Mouse (Mus musculus): ENCODE results near the gene Tmprss9. TPM values are rescaled to one million over a fixed set of nuclear protein-coding genes. Genes with fewer than 3 reads are reported as not detected.

Tmprss9 gene
- polyA plus RNA-seq, 1 experiment from 2014 or later, result 0.08 TPM

DNA sequence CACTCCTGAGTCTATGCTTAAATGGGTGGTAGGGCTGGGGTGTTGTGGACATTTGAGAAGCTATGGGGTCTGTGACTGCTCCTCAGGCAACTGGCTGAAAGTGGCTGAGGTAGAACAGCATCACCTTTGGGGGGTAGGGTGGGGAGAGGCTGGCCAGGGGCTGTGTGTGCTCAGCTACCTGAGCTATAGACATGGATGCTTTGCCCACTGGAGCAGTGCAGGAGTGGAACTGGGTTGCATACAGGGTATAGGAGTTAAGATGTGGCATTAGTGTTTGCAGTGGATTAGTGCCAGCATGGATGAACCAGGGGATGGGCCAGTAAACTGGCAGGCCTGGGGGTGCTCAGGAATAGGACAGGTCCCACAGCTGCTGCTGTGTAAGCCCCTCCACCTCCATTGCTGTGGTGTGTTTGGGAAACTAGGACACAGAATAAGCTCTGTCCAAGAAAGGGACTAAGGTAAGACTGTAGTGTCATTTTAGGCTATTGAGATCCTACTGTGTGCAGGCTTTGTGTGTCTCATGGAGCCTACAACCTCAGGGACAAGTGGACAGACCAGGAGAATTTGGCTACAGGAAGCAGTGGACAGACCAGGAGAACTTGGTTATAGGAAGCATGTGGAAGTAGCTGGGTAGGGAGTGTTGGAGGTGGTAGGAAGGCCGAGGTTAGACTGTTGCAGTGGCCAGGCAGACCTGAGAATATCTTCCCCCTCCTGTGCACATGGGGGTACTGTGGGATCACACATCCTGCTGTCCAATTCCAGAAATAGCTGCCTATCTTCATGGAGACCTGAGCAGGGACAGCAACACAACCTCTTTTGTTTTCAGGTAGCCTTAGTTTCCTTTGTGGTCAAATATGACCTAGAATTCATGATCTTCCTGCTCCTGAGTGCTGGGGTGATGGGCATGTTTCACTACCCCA is 42.0 kb upstream of the Tmprss9 start:
- ATAC-seq (ENCODE audit: insufficient number of reproducible peaks, insufficient read depth, low FRiP score, low TSS enrichment, low read depth), result no peak
- H3K36me3 ChIP-seq, result peaks cover 27% of the 10 kb centered on the region
- H3K27ac ChIP-seq, result 0 out of 2 replicates have a peak overlapping the region, but pooled peaks have one; percentile 12
- WGBS, result 73% methylated on average over 1 of the region's 1 CpGs
- peak overlapping the region; percentile 7; the same call in 1 of the 2 replicates for H3K4me3 ChIP-seq (replicated peaks)
- peaks cover 39% of the 10 kb centered on the region for H3K4me1 ChIP-seq (replicated peaks)
- H3K9ac ChIP-seq (replicated peaks), result no peak overlapping the region
- H3K27me3 ChIP-seq, result peaks cover 19% of the 10 kb centered on the region
- peaks cover 4% of the 10 kb centered on the region; the same call in 1 of the 2 replicates for H3K9me3 ChIP-seq
- no peak overlapping the region for H3K4me2 ChIP-seq

DNA sequence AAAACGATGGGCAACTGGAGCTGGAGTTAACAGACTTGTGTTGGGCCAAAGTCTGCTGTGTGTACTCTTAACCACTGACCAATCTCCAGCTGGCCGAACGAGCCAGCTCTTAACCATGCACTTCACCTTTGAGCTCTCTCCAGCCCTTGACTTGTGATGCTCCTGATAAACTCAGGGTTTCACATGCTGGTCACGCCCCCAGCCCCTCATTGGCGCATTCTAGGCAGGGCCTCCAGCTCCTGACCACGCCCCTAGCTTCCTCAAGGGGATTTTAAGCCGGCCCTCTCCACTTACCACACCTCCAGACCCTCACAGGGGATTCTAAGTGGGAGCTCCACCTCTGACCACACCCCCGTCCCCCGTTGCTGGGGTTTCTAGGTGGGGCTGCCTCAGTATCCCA is 40.5 kb upstream of the Tmprss9 start:
- no peak for ATAC-seq (ENCODE audit: insufficient number of reproducible peaks, insufficient read depth, low FRiP score, low TSS enrichment, low read depth)

GRCm38 (mm10) chr10:80832818-80833217 is 38.8 kb upstream of the Tmprss9 start:
- H3K9me3 ChIP-seq, result peaks cover 7% of the 10 kb centered on the region; the same call in 1 of the 2 replicates
- H3K4me1 ChIP-seq (replicated peaks), result peaks cover 43% of the 10 kb centered on the region
- H3K4me3 ChIP-seq (replicated peaks), result no peak overlapping the region
- H3K4me2 ChIP-seq, result no peak overlapping the region
- peaks cover 27% of the 10 kb centered on the region for H3K36me3 ChIP-seq
- 73% methylated on average over 7 of the region's 7 CpGs for WGBS
- H3K27ac ChIP-seq, result no peak overlapping the region
- H3K9ac ChIP-seq (replicated peaks), result no peak overlapping the region
- H3K27me3 ChIP-seq, result peaks cover 51% of the 10 kb centered on the region
- ATAC-seq (ENCODE audit: insufficient number of reproducible peaks, insufficient read depth, low FRiP score, low TSS enrichment, low read depth), result no peak

More for the DNA sequence above, 40.5 kb upstream of the Tmprss9 start:
- Histone ChIP-seq H3K9ac (replicated peaks) (no peak overlapping the region), H3K36me3 (peaks cover 27% of the 10 kb centered on the region), H3K4me1 (replicated peaks) (peaks cover 47% of the 10 kb centered on the region), H3K9me3 (peaks cover 7% of the 10 kb centered on the region; the same call in 1 of the 2 replicates), H3K4me3 (replicated peaks) (0 out of 2 replicates have a peak overlapping the region, but pooled peaks have one; percentile 9), H3K27me3 (peaks cover 34% of the 10 kb centered on the region), H3K27ac (no peak overlapping the region), H3K4me2 (0 out of 2 replicates have a peak overlapping the region, but pooled peaks have one; percentile 17)
- 3% methylated on average over 9 of the region's 9 CpGs for WGBS

GRCm38 (mm10) chr10:80835617-80836016 is 36.0 kb upstream of the Tmprss9 start:
- 0 out of 2 replicates have a peak, but pooled peaks cover 3% of the 10 kb centered on the region for H3K36me3 ChIP-seq
- no peak for ATAC-seq (ENCODE audit: insufficient number of reproducible peaks, insufficient read depth, low FRiP score, low TSS enrichment, low read depth)
- no peak overlapping the region for H3K9ac ChIP-seq (replicated peaks)
- 0 out of 2 replicates have a peak overlapping the region, but pooled peaks have one; percentile 8 for H3K4me2 ChIP-seq
- 49% methylated on average over 30 of the region's 30 CpGs for WGBS
- H3K27ac ChIP-seq, result no peak overlapping the region
- peak overlapping the region; percentile 18 for H3K4me3 ChIP-seq (replicated peaks)
- peaks cover 19% of the 10 kb centered on the region for H3K4me1 ChIP-seq (replicated peaks)
- peaks cover 73% of the 10 kb centered on the region for H3K27me3 ChIP-seq
- peaks cover 7% of the 10 kb centered on the region; the same call in 1 of the 2 replicates for H3K9me3 ChIP-seq

DNA sequence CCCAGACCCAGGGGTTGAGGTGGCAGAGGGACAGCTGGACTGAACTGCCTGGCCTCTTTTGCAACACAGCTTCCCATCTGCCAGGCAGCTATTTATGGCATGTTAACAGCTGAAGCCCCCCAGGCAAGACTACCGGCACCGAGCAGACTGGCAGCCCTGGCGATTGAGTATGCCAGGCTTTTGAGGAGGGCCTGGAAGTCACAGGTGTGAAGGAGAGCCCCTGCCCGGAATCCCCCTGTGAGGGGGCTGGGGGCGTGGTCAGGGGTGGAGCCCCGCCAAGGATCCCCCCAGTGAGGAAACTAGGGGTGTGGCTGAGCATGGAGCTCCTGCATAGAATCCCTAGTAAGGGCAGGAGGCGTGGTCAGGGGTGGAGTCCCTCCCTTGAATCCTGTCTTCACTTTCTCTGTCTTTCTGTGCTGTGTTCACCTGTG is 34.7 kb upstream of the Tmprss9 start:
- H3K36me3 ChIP-seq, result no peaks in the 10 kb centered on the region
- H3K27ac ChIP-seq, result no peak overlapping the region
- peaks cover 86% of the 10 kb centered on the region for H3K27me3 ChIP-seq
- peaks cover 9% of the 10 kb centered on the region; the same call in 1 of the 2 replicates for H3K4me1 ChIP-seq (replicated peaks)
- no peak overlapping the region for H3K4me2 ChIP-seq
- no peak overlapping the region for H3K4me3 ChIP-seq (replicated peaks)
- 49% methylated on average over 7 of the region's 7 CpGs for WGBS
- no peak overlapping the region for H3K9ac ChIP-seq (replicated peaks)
- ATAC-seq (ENCODE audit: insufficient number of reproducible peaks, insufficient read depth, low FRiP score, low TSS enrichment, low read depth), result no peak
- peaks cover 7% of the 10 kb centered on the region; the same call in 1 of the 2 replicates for H3K9me3 ChIP-seq

- no peak for ATAC-seq (ENCODE audit: insufficient number of reproducible peaks, insufficient read depth, low FRiP score, low TSS enrichment, low read depth)
- 15% methylated on average over 2 of the region's 2 CpGs for WGBS
- no peak overlapping the region for H3K27ac ChIP-seq
These were observed 33.8 kb upstream of the Tmprss9 start for GRCm38 (mm10) chr10:80837827-80838226.

GRCm38 (mm10) chr10:80838346-80838912 is 33.2 kb upstream of the Tmprss9 start:
- Histone ChIP-seq H3K27ac (no peak overlapping the region), H3K4me1 (replicated peaks) (peaks cover 13% of the 10 kb centered on the region), H3K4me2 (no peak overlapping the region), H3K9me3 (peaks cover 7% of the 10 kb centered on the region; the same call in 1 of the 2 replicates), H3K36me3 (no peaks in the 10 kb centered on the region), H3K4me3 (replicated peaks) (no peak overlapping the region), H3K27me3 (peaks cover 94% of the 10 kb centered on the region), H3K9ac (replicated peaks) (0 out of 2 replicates have a peak overlapping the region, but pooled peaks have one; percentile 1)
- ATAC-seq (ENCODE audit: insufficient number of reproducible peaks, insufficient read depth, low FRiP score, low TSS enrichment, low read depth), result no peak
- 64% methylated on average over 2 of the region's 2 CpGs for WGBS

More at GRCm38 (mm10) chr10:80837827-80838226, 33.8 kb upstream of the Tmprss9 start:
- peaks cover 94% of the 10 kb centered on the region for H3K27me3 ChIP-seq
- H3K36me3 ChIP-seq, result no peaks in the 10 kb centered on the region
- 0 out of 2 replicates have a peak overlapping the region, but pooled peaks have one; percentile 1 for H3K9ac ChIP-seq (replicated peaks)
- peaks cover 7% of the 10 kb centered on the region; the same call in 1 of the 2 replicates for H3K9me3 ChIP-seq
- no peak overlapping the region for H3K4me2 ChIP-seq
- no peak overlapping the region for H3K4me3 ChIP-seq (replicated peaks)
- H3K4me1 ChIP-seq (replicated peaks), result peaks cover 9% of the 10 kb centered on the region; the same call in 1 of the 2 replicates

DNA sequence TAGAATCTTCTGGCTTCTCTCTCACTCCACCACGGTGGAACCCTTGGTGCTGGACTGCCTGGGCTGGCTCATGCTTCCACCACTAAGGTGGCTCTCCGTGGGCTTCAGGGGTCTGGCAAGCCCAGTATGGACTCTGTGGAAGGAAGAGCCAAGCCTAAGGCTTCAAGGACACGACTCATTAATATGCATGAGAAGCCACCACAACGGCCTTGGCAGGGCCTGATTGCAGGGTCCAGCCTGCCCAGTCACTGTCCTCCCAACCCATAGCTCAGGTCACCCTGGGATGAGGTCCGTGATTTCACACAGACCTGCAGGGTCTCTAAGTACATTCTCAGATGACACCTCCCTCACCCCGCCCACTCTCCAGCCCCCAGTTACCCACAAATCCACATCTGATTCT is 31.8 kb upstream of the Tmprss9 start:
- H3K27me3 ChIP-seq, result peaks cover 94% of the 10 kb centered on the region
- 64% methylated on average over 6 of the region's 6 CpGs for WGBS
- H3K9me3 ChIP-seq, result 0 out of 2 replicates have a peak, but pooled peaks cover under 1% of the 10 kb centered on the region
- no peak overlapping the region for H3K4me2 ChIP-seq
- H3K4me1 ChIP-seq (replicated peaks), result peaks cover 15% of the 10 kb centered on the region
- no peak for ATAC-seq (ENCODE audit: insufficient number of reproducible peaks, insufficient read depth, low FRiP score, low TSS enrichment, low read depth)
- no peak overlapping the region for H3K4me3 ChIP-seq (replicated peaks)
- H3K36me3 ChIP-seq, result no peaks in the 10 kb centered on the region
- H3K9ac ChIP-seq (replicated peaks), result no peak overlapping the region
- no peak overlapping the region for H3K27ac ChIP-seq

DNA sequence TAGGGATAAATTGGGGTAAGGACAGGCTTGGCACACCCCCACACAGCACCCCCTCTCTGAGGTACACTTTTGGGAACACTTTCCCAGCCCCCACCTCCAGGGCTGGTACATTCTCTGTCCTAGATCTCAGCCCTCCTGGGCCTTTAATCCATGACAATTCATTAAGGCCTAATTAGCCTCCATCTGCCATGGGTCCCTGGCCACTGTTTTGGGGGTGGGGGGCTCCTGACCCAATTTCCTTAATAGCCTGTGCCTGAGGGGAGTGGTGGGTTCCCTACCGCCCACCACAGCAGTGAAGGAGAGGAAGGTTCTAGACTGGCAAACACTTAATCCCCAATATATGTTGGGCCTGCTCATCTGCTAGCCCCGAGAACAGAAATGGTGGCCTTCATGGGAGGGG is 30.0 kb upstream of the Tmprss9 start:
- no peak overlapping the region for H3K27ac ChIP-seq
- ATAC-seq (ENCODE audit: insufficient number of reproducible peaks, insufficient read depth, low FRiP score, low TSS enrichment, low read depth), result no peak
- 74% methylated on average over 2 of the region's 2 CpGs for whole genome bisulfite sequencing
- 0 out of 2 replicates have a peak overlapping the region, but pooled peaks have one; percentile 6 for H3K9ac ChIP-seq (replicated peaks)
- H3K4me1 ChIP-seq (replicated peaks), result peaks cover 9% of the 10 kb centered on the region
- H3K4me2 ChIP-seq, result no peak overlapping the region
- no peak overlapping the region for H3K4me3 ChIP-seq (replicated peaks)
- H3K27me3 ChIP-seq, result peaks cover 89% of the 10 kb centered on the region
- H3K9me3 ChIP-seq, result no peaks in the 10 kb centered on the region
- H3K36me3 ChIP-seq, result no peaks in the 10 kb centered on the region

DNA sequence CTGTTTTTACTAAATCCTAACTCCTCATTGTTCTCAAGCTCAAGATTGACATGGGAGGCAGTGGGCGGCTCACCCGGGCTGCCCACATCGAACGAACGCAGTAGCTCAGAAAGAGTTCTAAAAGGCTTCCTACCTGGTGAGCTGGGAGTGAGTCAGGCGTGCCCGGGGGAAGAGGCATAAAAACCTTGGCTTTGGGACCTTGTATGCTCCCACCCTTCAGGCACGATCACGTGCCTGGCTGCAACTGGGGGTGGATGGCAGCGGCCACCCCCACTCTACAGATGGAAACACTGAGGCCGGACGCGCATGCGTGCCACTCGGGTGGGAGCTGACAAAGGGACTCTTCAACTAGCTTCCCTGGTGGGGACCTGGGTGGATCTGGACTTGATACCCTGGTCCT is 29.3 kb upstream of the Tmprss9 start:
- ATAC-seq (ENCODE audit: insufficient number of reproducible peaks, insufficient read depth, low FRiP score, low TSS enrichment, low read depth), result no peak
- H3K27me3 ChIP-seq, result peaks cover 83% of the 10 kb centered on the region

More for the DNA sequence above, 29.3 kb upstream of the Tmprss9 start:
- H3K4me2 ChIP-seq, result no peak overlapping the region
- H3K27ac ChIP-seq, result no peak overlapping the region
- H3K4me3 ChIP-seq (replicated peaks), result no peak overlapping the region
- WGBS, result 82% methylated on average over 15 of the region's 15 CpGs
- H3K9me3 ChIP-seq, result no peaks in the 10 kb centered on the region
- no peaks in the 10 kb centered on the region for H3K36me3 ChIP-seq
- H3K4me1 ChIP-seq (replicated peaks), result peaks cover 9% of the 10 kb centered on the region
- H3K9ac ChIP-seq (replicated peaks), result no peak overlapping the region
